Mouse (Mus musculus) yolk sac, embryonic 10.5 days (tissue): Measurements from ENCODE around the gene Adh7.

Experiments used
- DNase-seq: peaks from one replicate; pipeline ENCODE4 v3.0.0-alpha.2; 2017; ENCODE audit warnings: low spot score

The Adh7 gene

DNA sequence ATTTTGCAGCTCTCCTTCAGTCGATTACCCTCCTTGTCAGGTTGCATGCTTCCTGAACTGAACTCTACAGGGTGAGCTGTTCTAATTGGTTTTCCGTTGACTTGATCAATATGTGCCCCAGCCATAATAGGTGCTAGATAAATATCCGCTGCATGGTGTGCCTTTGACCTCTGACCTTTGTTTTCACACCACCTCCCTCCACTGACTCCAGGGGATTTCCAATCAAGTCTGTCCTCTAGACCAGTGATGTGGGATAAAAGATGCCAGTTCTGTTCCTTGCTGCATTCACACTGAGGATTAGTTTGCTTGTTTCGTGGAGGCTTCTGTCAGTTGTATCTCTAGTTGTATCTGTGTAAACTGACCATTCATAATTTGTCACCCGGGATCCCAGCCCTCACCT is 36.6 kb downstream of the Adh7 start:
- no peak for DNase-seq

DNA sequence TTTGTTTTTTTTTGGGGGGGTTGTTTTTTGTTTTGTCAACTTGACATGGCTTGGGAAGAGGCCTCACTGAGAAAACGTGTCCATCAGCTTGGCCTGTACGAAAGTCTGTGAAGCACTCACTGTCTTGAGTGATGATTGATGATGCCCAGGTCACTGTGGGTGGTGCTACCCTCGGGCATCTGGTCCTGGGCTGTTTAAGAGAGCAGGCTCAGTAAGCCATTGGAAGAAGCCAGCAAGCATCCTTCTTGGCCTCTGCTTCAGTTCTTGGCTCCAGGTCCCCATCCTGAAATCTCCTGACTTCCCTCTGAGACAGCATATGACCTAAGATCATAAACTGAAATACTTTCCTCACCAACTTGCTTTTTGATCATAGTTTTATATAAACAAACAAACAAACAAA is 37.8 kb downstream of the Adh7 start:
- DNase-seq: no peak

DNA sequence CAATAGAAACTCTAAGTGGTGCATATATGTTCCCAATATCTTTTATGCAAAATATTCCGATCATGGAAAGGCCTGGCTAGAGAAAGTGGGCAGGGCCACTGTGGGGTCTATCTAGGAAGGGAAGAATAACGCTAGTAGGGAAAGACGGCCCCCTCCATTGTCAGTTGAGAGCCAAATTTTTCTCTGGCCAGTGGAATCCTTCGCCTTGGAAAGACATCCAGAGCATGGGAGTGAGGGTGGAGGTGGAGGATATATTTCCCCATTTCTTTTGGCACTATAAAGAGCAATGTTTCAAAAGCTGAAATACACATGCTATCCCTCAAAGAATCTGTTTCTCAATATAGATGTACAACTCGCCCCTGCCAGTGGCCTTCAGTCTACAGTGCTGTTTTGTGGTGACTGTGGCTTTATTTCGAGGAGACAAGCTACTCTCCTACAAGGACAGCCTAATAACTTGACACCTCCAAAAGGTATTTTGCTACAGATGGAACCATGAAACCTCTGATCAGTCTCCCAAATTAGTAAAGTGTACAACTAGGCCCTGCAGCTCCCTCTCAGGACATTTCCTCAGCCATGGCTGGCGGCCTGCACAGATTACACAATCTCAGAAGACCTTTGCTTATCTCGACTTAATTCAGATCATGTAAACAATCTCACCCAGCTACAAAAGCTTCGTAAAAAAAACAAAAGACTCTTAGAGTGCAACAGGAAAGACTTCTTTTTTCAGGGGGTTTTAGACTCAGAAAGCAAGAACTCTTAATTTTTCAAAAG is 38.4 kb downstream of the Adh7 start:
- no peak for DNase-seq

DNA sequence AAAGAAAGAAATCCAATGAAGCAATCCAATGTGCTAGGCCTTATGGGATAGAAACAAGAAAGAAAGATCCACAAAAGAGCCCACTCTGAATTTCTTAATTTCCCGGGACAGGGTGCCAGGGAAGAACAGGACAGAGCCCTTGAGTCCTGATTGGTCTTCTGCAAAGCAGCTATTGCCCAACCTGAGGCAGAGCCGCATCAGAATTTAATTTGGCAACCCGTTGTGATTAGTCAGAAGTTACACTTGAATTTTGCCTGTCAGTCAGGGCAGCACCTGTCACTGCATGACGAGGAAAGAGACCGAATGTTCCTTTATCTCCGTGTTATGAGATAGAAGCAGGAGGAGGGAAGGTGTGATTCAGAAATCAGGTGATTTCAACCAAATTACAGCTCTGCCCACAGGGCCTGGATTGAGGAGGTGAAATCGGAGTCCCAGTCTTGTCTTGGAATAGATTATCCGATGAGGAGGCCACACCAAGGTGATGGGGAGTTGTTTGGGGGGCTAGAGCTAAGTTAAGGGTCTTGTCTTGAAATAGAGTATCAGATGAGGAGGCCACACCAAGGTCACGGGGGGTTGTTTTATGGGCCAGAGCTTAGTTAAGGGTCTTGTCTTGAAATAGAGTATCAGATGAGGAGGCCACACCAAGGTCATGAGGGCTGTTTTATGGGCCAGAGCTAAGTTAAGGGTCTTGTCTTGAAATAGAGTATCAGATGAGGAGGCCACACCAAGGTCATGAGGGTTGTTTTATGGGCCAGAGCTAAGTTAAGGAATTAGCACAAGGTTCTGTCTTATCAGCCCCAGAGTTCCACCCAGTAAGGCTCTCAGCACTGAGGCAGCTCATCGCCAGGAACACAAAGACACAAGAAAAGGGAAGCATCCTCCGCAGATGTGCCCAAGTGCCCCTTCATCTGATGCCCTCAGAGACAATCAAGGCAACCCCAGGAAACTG is 43.4 kb downstream of the Adh7 start, which contains the start of gene Adh1:
Gene Adh1, plus strand, starts transcription at position 271 of the 949 bp plus-strand sequence.
- DNase-seq: no peak

DNA sequence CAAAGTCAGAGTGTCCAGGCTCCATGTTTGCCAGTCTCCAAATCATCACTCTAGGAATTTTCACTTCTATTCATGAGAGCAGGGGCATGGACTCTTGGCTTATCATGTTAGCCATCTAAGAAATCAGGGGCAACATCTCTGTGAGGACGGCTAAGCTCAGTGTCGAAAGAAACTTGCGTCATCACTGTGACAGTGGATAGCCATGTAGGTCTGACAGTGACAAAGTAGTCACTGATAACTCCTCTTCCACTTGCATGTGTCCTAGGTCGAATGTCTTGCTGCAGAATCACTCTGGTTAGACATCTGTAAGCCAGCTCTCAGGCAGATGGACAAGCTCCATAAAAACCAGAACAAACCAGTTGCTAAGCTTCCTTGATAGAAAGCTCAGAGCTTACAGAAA is 45.0 kb downstream of the Adh7 start:
- no peak for DNase-seq

DNA sequence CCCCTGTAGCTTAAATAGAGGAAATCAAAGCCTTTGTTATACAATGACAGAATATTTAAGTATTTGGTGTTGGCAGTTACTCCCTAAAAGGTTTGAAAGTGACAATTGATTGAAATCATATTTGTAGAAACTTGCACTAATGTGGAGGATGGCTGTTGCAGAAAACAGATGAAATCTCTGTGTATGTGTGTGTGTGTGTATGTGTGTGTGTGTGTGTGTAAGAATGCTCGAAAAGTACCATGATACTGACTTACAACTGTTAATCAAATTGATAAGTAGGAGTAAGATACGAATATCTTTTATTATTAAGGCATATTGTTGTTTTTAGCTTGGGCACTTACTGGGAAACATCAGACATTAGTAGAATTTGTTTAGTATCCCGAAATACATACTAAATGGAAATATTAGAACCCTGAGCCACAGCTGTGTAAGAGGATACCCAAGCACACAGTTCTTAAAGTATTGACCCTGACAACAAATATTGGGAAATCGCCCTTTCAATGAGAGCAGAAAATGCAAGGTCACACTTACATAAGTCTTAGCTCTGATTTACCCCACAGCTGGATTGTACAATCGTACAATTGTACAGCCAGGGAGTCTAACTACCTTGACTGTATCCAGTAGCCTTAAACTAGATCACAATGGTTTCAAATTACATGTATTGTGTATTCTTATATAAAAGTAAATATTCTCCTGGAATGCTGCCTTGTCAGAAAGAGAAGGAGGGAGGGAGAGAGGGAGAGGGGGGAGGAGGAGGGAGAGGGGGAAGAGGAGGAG is 45.8 kb downstream of the Adh7 start:
- no peak for DNase-seq

DNA sequence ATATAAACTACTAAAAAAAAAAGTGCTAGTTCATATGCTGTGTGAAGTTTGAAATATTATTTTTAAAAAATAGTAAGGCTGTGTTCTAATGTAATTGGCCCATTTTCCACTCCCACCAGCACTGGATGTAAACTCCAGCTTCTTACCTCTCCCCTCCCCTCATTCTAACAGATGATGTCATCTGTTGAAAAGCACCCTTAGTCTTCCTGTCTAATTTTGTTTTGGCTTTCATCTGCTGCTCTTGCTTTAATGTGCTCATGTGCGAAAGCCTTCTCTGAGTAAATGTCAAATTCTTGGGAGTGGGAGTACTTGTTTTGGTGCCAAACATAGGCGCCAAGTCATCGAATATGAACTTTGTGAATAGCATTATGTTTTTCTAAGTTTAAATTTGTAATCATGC is 47.1 kb downstream of the Adh7 start:
- DNase-seq: no peak

DNA sequence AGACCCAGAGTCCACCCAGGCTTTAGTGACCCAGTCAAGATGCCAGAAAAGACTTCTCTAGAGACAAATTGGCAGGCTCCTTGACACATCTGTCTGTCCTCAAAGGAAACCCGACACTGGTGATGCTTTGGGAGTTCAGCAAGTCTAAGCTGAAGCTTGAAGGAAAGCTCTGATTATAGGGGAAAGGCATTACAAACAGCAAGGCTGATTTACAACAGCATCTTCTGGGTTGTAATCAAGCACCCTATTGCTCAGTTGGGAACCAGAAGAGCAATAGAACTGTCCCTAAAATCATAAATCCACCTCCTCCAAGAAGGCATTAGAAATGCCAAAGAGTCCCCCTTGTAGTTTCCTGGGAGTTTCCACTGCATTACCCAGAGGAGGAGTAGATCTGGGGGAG is 52.9 kb downstream of the Adh7 start:
- DNase-seq: no peak

DNA sequence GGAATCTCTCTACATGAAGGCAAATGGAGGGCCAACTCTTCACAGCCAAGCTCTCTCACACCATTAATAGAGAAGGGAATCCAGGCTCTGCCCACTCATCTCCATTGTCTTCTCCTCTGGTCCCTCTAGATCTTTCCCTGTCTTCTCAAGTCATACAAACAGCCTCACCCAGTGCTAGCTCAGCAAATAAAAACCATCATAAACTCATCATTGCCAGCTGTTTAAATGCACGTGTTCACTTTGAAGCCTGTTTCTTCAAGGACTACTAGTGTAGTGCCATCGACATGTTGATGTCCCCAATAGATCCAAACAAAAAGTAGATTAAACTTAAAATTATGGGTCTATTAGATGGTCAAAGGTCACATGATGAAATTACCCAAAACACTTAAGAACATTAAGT is 53.7 kb downstream of the Adh7 start:
- DNase-seq: no peak

DNA sequence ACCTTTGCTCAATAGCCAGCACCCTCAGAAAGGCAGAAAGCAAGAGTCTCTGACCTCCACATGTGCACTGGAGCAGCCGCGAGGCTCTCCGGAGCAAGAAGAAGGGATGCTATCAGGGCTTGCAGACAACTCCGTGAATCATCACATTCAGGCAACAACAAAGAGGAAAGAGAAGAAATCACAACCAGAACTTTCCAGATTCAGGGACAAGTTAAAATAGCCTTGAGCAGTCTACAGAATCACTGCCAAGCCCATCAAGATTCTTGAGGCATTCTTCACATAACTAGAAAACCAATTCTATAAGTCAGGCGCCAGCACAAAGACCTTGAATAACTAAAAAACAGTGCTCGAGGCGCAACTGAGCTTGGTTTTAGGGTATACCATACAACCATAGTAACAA is 55.5 kb downstream of the Adh7 start:
- DNase-seq: no peak

DNA sequence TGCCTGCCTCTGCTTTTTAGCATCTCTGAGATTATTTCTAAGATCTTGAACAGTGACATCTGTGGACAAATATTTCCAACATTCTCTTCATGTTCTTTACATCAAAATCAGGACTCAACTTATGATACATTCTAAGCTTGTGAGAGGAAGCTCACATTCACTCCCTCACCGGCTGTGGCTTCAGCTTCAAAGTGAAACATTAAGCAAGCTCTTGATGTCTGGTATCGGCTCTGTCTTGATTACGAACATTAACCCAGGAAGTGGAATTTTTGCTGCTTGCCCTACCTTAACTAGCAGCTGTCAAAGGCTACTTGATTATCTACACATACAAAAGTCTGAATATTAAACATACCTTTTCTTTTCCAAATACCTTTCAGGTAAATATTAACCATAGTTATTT is 57.5 kb downstream of the Adh7 start:
- no peak for DNase-seq

DNA sequence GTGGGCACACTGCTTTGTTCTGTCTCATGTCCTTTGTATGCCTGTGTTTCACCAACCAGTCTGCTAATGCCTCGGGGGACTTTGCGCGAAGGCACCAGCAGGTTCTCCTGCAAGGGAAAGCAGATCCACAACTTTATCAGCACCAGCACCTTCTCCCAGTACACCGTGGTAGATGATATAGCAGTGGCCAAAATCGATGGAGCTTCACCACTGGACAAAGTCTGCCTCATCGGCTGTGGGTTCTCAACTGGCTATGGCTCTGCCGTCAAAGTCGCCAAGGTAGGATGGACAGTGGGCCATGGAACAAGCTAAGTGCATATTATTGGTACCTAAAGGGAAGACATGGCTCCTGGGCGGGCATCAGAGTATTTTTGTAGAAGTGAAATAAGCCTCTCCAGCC is 65.0 kb downstream of the Adh7 start:
- DNase-seq: no peak
